Mouse (Mus musculus): Measurements from ENCODE around the gene Nucb2.

DNA sequence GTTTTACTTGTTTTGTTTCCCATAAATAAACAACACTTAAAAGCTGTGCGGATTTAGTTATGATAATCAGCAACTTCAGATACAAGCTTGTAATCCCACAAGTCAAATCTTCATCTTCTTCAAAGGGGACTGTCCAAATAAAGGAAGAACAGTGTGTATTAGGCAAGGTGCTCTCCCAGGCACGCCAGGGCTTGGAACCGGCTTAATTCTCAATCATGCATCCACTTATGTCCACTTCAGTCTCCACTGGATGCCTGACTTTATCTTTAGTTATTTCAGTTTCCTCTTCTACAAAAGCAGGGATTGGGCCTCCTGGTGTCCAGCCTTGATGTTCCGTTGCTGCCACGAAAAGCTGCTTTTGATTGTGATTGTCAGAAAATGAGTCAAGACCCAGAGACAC lies 20.4 kb upstream of the Nucb2 start:
- TF ChIP-seq CTCF (IDR thresholded peaks at IDR 0.05): no peak
- TF ChIP-seq EP300 (IDR thresholded peaks at IDR 0.05): no peak
